Comparison of ENCODE assay signal across 15 mouse cellular contexts in the genomic region with DNA sequence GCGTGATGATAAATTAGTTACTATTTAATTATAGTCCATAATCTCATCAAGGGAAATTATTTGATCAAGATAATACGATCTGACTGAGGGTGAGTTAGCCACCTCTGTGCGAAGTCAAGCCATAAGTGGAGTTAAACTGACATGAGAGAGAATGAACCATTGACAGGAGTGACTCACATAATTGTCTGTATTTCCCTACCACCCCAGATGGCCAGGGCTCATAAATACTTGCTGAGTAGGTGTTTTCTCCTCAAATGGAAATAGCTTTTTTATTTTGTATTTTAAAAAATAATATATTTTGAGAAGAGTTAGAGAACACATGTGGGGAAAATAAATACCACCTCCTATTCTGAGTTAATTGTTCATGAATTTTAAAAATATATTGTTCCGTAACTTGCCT.
"Had no signal": no experiment of that assay in that cellular context is flagged by ENCODE, and none has a peak within 500 bp of the region (broad histone marks: within the 10 kb centered on the region; RNA-seq: fewer than 3 reads in every experiment).

No protein-coding gene starts in this region.

- DNase-seq: kidney, adult 18-20 months; kidney, adult 9 months; kidney, postnatal 14 days; kidney, postnatal 4 days; liver, embryonic 13.5 days; lung, adult 2 months; lung, postnatal 14 days; lung, postnatal 4 days; midbrain, embryonic 14.5 days; retina, postnatal 1 day; right cerebral cortex, postnatal 25 days; spleen, adult 18-20 months; thymus, adult 18-20 months; thymus, postnatal 36 days had no signal

- ATAC-seq: intestine, embryonic 16.5 days had no signal
